Mouse (Mus musculus) hindbrain, embryonic 11.5 days (tissue): Measurements from ENCODE around the gene Dexi. TPM values are rescaled to one million over a fixed set of nuclear protein-coding genes. Genes with fewer than 3 reads are reported as not detected.

ENCODE experiments used
- ATAC-seq: fragments of 200-750 bp; cut with Nextera tagmentation; 2 replicates; pipeline ENCODE4 v1.8.0; 2017; ENCODE audit warnings: mild to moderate bottlenecking, moderate TSS enrichment, moderate library complexity; ENCODE audit not compliant: low FRiP score
- DNase-seq: peaks from one replicate; pipeline ENCODE4 v3.0.0-alpha.2; 2015; ENCODE audit warnings: low spot score
- H3K27ac ChIP-seq: fragments of 300-500 bp; sonication (generic); 2 replicates; pipeline ENCODE4 v1.5.1; 2014; ENCODE audit warnings: mild to moderate bottlenecking, low read depth, low read length
- H3K27me3 ChIP-seq: fragments of 300-500 bp; sonication (generic); 2 replicates; pipeline ENCODE4 v1.6.1; 2014; ENCODE audit warnings: mild to moderate bottlenecking, low read length, moderate library complexity, mixed read lengths; ENCODE audit not compliant: control insufficient read depth, insufficient read depth
- H3K36me3 ChIP-seq: fragments of 300-500 bp; sonication (generic); 2 replicates; pipeline ENCODE4 v1.6.1; 2014; ENCODE audit warnings: mild to moderate bottlenecking, low read length, moderate library complexity, mixed read lengths; ENCODE audit not compliant: control insufficient read depth, insufficient read depth
- H3K4me1 ChIP-seq: fragments of 300-500 bp; sonication (generic); replicated peaks from 2 replicates; pipeline ENCODE4 v1.6.1; 2014; ENCODE audit warnings: low read length, mixed read lengths; ENCODE audit not compliant: control insufficient read depth, insufficient read depth
- H3K4me2 ChIP-seq: fragments of 300-500 bp; sonication (generic); replicated peaks from 2 replicates; pipeline ENCODE4 v1.6.1; 2014; ENCODE audit warnings: mild to moderate bottlenecking, low read depth, low read length
- H3K4me3 ChIP-seq: fragments of 300-500 bp; sonication (generic); 2 replicates; pipeline ENCODE4 v1.5.1; 2014; ENCODE audit warnings: low read depth, low read length
- H3K9ac ChIP-seq: fragments of 300-500 bp; sonication (generic); 2 replicates; pipeline ENCODE4 v1.6.1; 2014; ENCODE audit warnings: low read depth, low read length
- H3K9me3 ChIP-seq: fragments of 300-500 bp; sonication (generic); 2 replicates; pipeline ENCODE4 v1.6.1; 2016; ENCODE audit warnings: low read length; ENCODE audit not compliant: control insufficient read depth
- WGBS: fragments of 180-500 bp; shearing (Covaris S2); extraction: QIAGEN DNeasy Blood & Tissue Kit; methylation state at CpG from one replicate; pipeline ENCODE4 v1.1.7; 2014; 5-methylcytosine and 5-hydroxymethylcytosine counted together
- polyA plus RNA-seq: library from polyadenylated mRNA; unstranded; fragments of >200 nt; fragmentation: Nextera tagmentation; extraction: Ambion mirVana; gene quantifications from 2 replicates; pipeline ENCODE4 v1.2.1, GENCODE M21; 2014

Dexi gene
- polyA plus RNA-seq, 1 experiment from 2014 or later: 21.9 TPM

- Histone ChIP-seq H3K4me1 (no peaks in the 10 kb centered on the region), H3K4me2 (no peak overlapping the region), H3K9ac (no peak overlapping the region), H3K36me3 (no peaks in the 10 kb centered on the region), H3K27ac (no peak overlapping the region), H3K9me3 (no peaks in the 10 kb centered on the region), H3K4me3 (no peak overlapping the region), H3K27me3 (no peaks in the 10 kb centered on the region)
- ATAC-seq (no peak), DNase-seq (peak; percentile 68)
- WGBS: 16% methylated on average over 8 of the region's 8 CpGs
These were observed 41.0 kb downstream of the Dexi start for GRCm38 (mm10) chr16:10501865-10502264.

GRCm38 (mm10) chr16:10499122-10499521, 43.7 kb downstream of the Dexi start:
- no peaks in the 10 kb centered on the region for H3K36me3 ChIP-seq
- no peaks in the 10 kb centered on the region for H3K4me1 ChIP-seq
- H3K27me3 ChIP-seq: no peaks in the 10 kb centered on the region
- no peak overlapping the region for H3K27ac ChIP-seq
- no peak overlapping the region for H3K4me2 ChIP-seq
- WGBS: 59% methylated on average over 1 of the region's 1 CpGs
- DNase-seq (no peak), ATAC-seq (no peak)
- H3K9ac ChIP-seq: no peak overlapping the region
- no peak overlapping the region for H3K4me3 ChIP-seq
- no peaks in the 10 kb centered on the region for H3K9me3 ChIP-seq

- WGBS: 82% methylated on average over 5 of the region's 5 CpGs
- no peak for ATAC-seq
- H3K27me3 ChIP-seq: no peaks in the 10 kb centered on the region
These were observed 44.7 kb downstream of the Dexi start for GRCm38 (mm10) chr16:10498096-10498602.

GRCm38 (mm10) chr16:10495824-10496298, 47.0 kb downstream of the Dexi start:
- H3K9me3 ChIP-seq: no peaks in the 10 kb centered on the region
- no peak overlapping the region for H3K9ac ChIP-seq
- H3K4me3 ChIP-seq: no peak overlapping the region
- 71% methylated on average over 2 of the region's 2 CpGs for WGBS
- H3K27me3 ChIP-seq: no peaks in the 10 kb centered on the region
- H3K27ac ChIP-seq: no peak overlapping the region
- no peaks in the 10 kb centered on the region for H3K4me1 ChIP-seq
- H3K36me3 ChIP-seq: no peaks in the 10 kb centered on the region
- no peak for DNase-seq
- ATAC-seq: no peak
- no peak overlapping the region for H3K4me2 ChIP-seq

More at GRCm38 (mm10) chr16:10498096-10498602, 44.7 kb downstream of the Dexi start:
- no peak for DNase-seq
- no peak overlapping the region for H3K27ac ChIP-seq
- no peaks in the 10 kb centered on the region for H3K9me3 ChIP-seq
- H3K4me1 ChIP-seq: no peaks in the 10 kb centered on the region
- H3K9ac ChIP-seq: no peak overlapping the region
- no peaks in the 10 kb centered on the region for H3K36me3 ChIP-seq
- no peak overlapping the region for H3K4me3 ChIP-seq
- no peak overlapping the region for H3K4me2 ChIP-seq

GRCm38 (mm10) chr16:10492587-10492986, 50.3 kb downstream of the Dexi start:
- H3K36me3 ChIP-seq: no peaks in the 10 kb centered on the region
- H3K9ac ChIP-seq: no peak overlapping the region
- no peak for ATAC-seq
- no peak overlapping the region for H3K4me2 ChIP-seq
- DNase-seq: no peak
- H3K27me3 ChIP-seq: no peaks in the 10 kb centered on the region
- WGBS: 87% methylated on average over 3 of the region's 3 CpGs
- H3K9me3 ChIP-seq: no peaks in the 10 kb centered on the region
- H3K27ac ChIP-seq: no peak overlapping the region
- H3K4me1 ChIP-seq: no peaks in the 10 kb centered on the region
- H3K4me3 ChIP-seq: no peak overlapping the region

- Histone ChIP-seq H3K4me3 (no peak overlapping the region), H3K27me3 (no peaks in the 10 kb centered on the region), H3K4me2 (no peak overlapping the region), H3K4me1 (no peaks in the 10 kb centered on the region), H3K36me3 (no peaks in the 10 kb centered on the region), H3K9me3 (no peaks in the 10 kb centered on the region), H3K9ac (no peak overlapping the region), H3K27ac (no peak overlapping the region)
- no peak for DNase-seq
- 84% methylated on average over 4 of the region's 4 CpGs for WGBS
- ATAC-seq: no peak
These were observed 51.1 kb downstream of the Dexi start for GRCm38 (mm10) chr16:10491716-10492115.

- no peak for DNase-seq
- 85% methylated on average over 18 of the region's 18 CpGs for WGBS
- Histone ChIP-seq H3K4me3 (no peak overlapping the region), H3K27ac (no peak overlapping the region), H3K36me3 (no peaks in the 10 kb centered on the region), H3K27me3 (no peaks in the 10 kb centered on the region), H3K4me2 (no peak overlapping the region), H3K9me3 (no peaks in the 10 kb centered on the region), H3K9ac (no peak overlapping the region), H3K4me1 (no peaks in the 10 kb centered on the region)
- no peak for ATAC-seq
These were observed 52.2 kb downstream of the Dexi start for GRCm38 (mm10) chr16:10490503-10491150.

- H3K27me3 ChIP-seq: no peaks in the 10 kb centered on the region
- no peaks in the 10 kb centered on the region for H3K36me3 ChIP-seq
- H3K27ac ChIP-seq: no peak overlapping the region
- H3K4me2 ChIP-seq: peak overlapping the region; percentile 32
- H3K9me3 ChIP-seq: no peaks in the 10 kb centered on the region
- no peaks in the 10 kb centered on the region for H3K4me1 ChIP-seq
- DNase-seq (no peak), ATAC-seq (no peak)
- WGBS: 23% methylated on average over 12 of the region's 14 CpGs
- 0 out of 2 replicates have a peak overlapping the region, but pooled peaks have one; percentile 19 for H3K9ac ChIP-seq
- H3K4me3 ChIP-seq: no peak overlapping the region
These were observed 52.9 kb downstream of the Dexi start for GRCm38 (mm10) chr16:10489904-10490457.

- no peaks in the 10 kb centered on the region for H3K27me3 ChIP-seq
- H3K36me3 ChIP-seq: no peaks in the 10 kb centered on the region
- H3K4me2 ChIP-seq: peak overlapping the region; percentile 32
- H3K4me1 ChIP-seq: no peaks in the 10 kb centered on the region
- ATAC-seq: no peak
- peak; percentile 13 for DNase-seq
- H3K9ac ChIP-seq: 0 out of 2 replicates have a peak overlapping the region, but pooled peaks have one; percentile 19
- H3K4me3 ChIP-seq: no peak overlapping the region
- no peaks in the 10 kb centered on the region for H3K9me3 ChIP-seq
- 12% methylated on average over 9 of the region's 9 CpGs for WGBS
- H3K27ac ChIP-seq: no peak overlapping the region
These were observed 53.4 kb downstream of the Dexi start for GRCm38 (mm10) chr16:10489483-10489882.
